Mouse (Mus musculus): Measurements from ENCODE around the gene Vwa3b. TPM values are rescaled to one million over a fixed set of nuclear protein-coding genes. Genes with fewer than 3 reads are reported as not detected.

The Vwa3b gene
- polyA plus RNA-seq, 1 experiment from 2014 or later = not detected

GRCm38 (mm10) chr1:37177874-37178273, 151.5 kb downstream of the Vwa3b start:
- DNase-seq (ENCODE audit: low spot score) = no peak
- no peak overlapping the region for H3K4me3 ChIP-seq (ENCODE audit: low read depth, low read length)
- no peaks in the 10 kb centered on the region for H3K27me3 ChIP-seq (ENCODE audit: control insufficient read depth, insufficient read depth, low read length)
- WGBS = 88% methylated on average over 2 of the region's 2 CpGs
- no peaks in the 10 kb centered on the region for H3K36me3 ChIP-seq (ENCODE audit: control insufficient read depth, insufficient read depth, low read length)
- no peak for ATAC-seq (replicated peaks; ENCODE audit: low FRiP score)
- no peak overlapping the region for H3K9ac ChIP-seq (ENCODE audit: low read length)
- no peak overlapping the region for H3K27ac ChIP-seq (ENCODE audit: low read depth, low read length)
- no peak overlapping the region for H3K4me2 ChIP-seq (ENCODE audit: low read depth, low read length, severe bottlenecking)
- no peaks in the 10 kb centered on the region for H3K4me1 ChIP-seq (replicated peaks; ENCODE audit: control insufficient read depth, insufficient read depth, low read length)
- no peaks in the 10 kb centered on the region for H3K9me3 ChIP-seq (ENCODE audit: control insufficient read depth, low read length)

GRCm38 (mm10) chr1:37179852-37180251, 153.5 kb downstream of the Vwa3b start:
- Histone ChIP-seq H3K36me3 (ENCODE audit: control insufficient read depth, insufficient read depth, low read length) (no peaks in the 10 kb centered on the region), H3K27ac (ENCODE audit: low read depth, low read length) (no peak overlapping the region), H3K4me2 (ENCODE audit: low read depth, low read length, severe bottlenecking) (no peak overlapping the region), H3K9ac (ENCODE audit: low read length) (no peak overlapping the region), H3K27me3 (ENCODE audit: control insufficient read depth, insufficient read depth, low read length) (no peaks in the 10 kb centered on the region), H3K4me3 (ENCODE audit: low read depth, low read length) (no peak overlapping the region), H3K9me3 (ENCODE audit: control insufficient read depth, low read length) (no peaks in the 10 kb centered on the region), H3K4me1 (replicated peaks; ENCODE audit: control insufficient read depth, insufficient read depth, low read length) (no peaks in the 10 kb centered on the region)
- 74% methylated on average over 5 of the region's 5 CpGs for WGBS
- ATAC-seq (replicated peaks; ENCODE audit: low FRiP score) (no peak), DNase-seq (ENCODE audit: low spot score) (no peak)

- no peaks in the 10 kb centered on the region for H3K9me3 ChIP-seq (ENCODE audit: control insufficient read depth, low read length)
- H3K27me3 ChIP-seq (ENCODE audit: control insufficient read depth, insufficient read depth, low read length) = no peaks in the 10 kb centered on the region
- H3K4me2 ChIP-seq (ENCODE audit: low read depth, low read length, severe bottlenecking) = no peak overlapping the region
- H3K4me3 ChIP-seq (ENCODE audit: low read depth, low read length) = no peak overlapping the region
- H3K4me1 ChIP-seq (replicated peaks; ENCODE audit: control insufficient read depth, insufficient read depth, low read length) = no peaks in the 10 kb centered on the region
- H3K27ac ChIP-seq (ENCODE audit: low read depth, low read length) = no peak overlapping the region
- WGBS = 53% methylated on average over 6 of the region's 6 CpGs
- H3K36me3 ChIP-seq (ENCODE audit: control insufficient read depth, insufficient read depth, low read length) = no peaks in the 10 kb centered on the region
- no peak overlapping the region for H3K9ac ChIP-seq (ENCODE audit: low read length)
- DNase-seq (ENCODE audit: low spot score) (peak; percentile 51), ATAC-seq (replicated peaks; ENCODE audit: low FRiP score) (no peak)
These were observed 160.7 kb downstream of the Vwa3b start for GRCm38 (mm10) chr1:37187050-37187449.

- H3K4me1 ChIP-seq (replicated peaks; ENCODE audit: control insufficient read depth, insufficient read depth, low read length) = no peaks in the 10 kb centered on the region
- no peak overlapping the region for H3K27ac ChIP-seq (ENCODE audit: low read depth, low read length)
- ATAC-seq (replicated peaks; ENCODE audit: low FRiP score) (no peak), DNase-seq (ENCODE audit: low spot score) (no peak)
- no peak overlapping the region for H3K9ac ChIP-seq (ENCODE audit: low read length)
- WGBS = 63% methylated on average over 4 of the region's 4 CpGs
- H3K9me3 ChIP-seq (ENCODE audit: control insufficient read depth, low read length) = no peaks in the 10 kb centered on the region
- no peaks in the 10 kb centered on the region for H3K36me3 ChIP-seq (ENCODE audit: control insufficient read depth, insufficient read depth, low read length)
- H3K4me3 ChIP-seq (ENCODE audit: low read depth, low read length) = no peak overlapping the region
- H3K4me2 ChIP-seq (ENCODE audit: low read depth, low read length, severe bottlenecking) = no peak overlapping the region
- H3K27me3 ChIP-seq (ENCODE audit: control insufficient read depth, insufficient read depth, low read length) = no peaks in the 10 kb centered on the region
These were observed 168.2 kb downstream of the Vwa3b start for GRCm38 (mm10) chr1:37194607-37195006.

- no peaks in the 10 kb centered on the region for H3K36me3 ChIP-seq (ENCODE audit: control insufficient read depth, insufficient read depth, low read length)
- ATAC-seq (replicated peaks; ENCODE audit: low FRiP score) = no peak
- no peaks in the 10 kb centered on the region for H3K27me3 ChIP-seq (ENCODE audit: control insufficient read depth, insufficient read depth, low read length)
- H3K27ac ChIP-seq (ENCODE audit: low read depth, low read length) = no peak overlapping the region
- no peak overlapping the region for H3K4me2 ChIP-seq (ENCODE audit: low read depth, low read length, severe bottlenecking)
- H3K9ac ChIP-seq (ENCODE audit: low read length) = no peak overlapping the region
- H3K4me1 ChIP-seq (replicated peaks; ENCODE audit: control insufficient read depth, insufficient read depth, low read length) = no peaks in the 10 kb centered on the region
- 87% methylated on average over 4 of the region's 4 CpGs for WGBS
- no peak for DNase-seq (ENCODE audit: low spot score)
- H3K9me3 ChIP-seq (ENCODE audit: control insufficient read depth, low read length) = no peaks in the 10 kb centered on the region
- H3K4me3 ChIP-seq (ENCODE audit: low read depth, low read length) = no peak overlapping the region
These were observed 175.0 kb downstream of the Vwa3b start for GRCm38 (mm10) chr1:37201406-37201805.

- Histone ChIP-seq H3K4me1 (replicated peaks; ENCODE audit: control insufficient read depth, insufficient read depth, low read length) (no peaks in the 10 kb centered on the region), H3K27me3 (ENCODE audit: control insufficient read depth, insufficient read depth, low read length) (no peaks in the 10 kb centered on the region), H3K9ac (ENCODE audit: low read length) (no peak overlapping the region), H3K9me3 (ENCODE audit: control insufficient read depth, low read length) (no peaks in the 10 kb centered on the region), H3K4me2 (ENCODE audit: low read depth, low read length, severe bottlenecking) (no peak overlapping the region), H3K4me3 (ENCODE audit: low read depth, low read length) (no peak overlapping the region), H3K36me3 (ENCODE audit: control insufficient read depth, insufficient read depth, low read length) (no peaks in the 10 kb centered on the region), H3K27ac (ENCODE audit: low read depth, low read length) (no peak overlapping the region)
- 84% methylated on average over 8 of the region's 8 CpGs for WGBS
- ATAC-seq (replicated peaks; ENCODE audit: low FRiP score) = no peak
- DNase-seq (ENCODE audit: low spot score) = no peak
These were observed 181.3 kb downstream of the Vwa3b start for GRCm38 (mm10) chr1:37207743-37208142.

GRCm38 (mm10) chr1:37212375-37212774, 186.0 kb downstream of the Vwa3b start:
- no peak overlapping the region for H3K4me3 ChIP-seq (ENCODE audit: low read depth, low read length)
- no peaks in the 10 kb centered on the region for H3K27me3 ChIP-seq (ENCODE audit: control insufficient read depth, insufficient read depth, low read length)
- no peaks in the 10 kb centered on the region for H3K4me1 ChIP-seq (replicated peaks; ENCODE audit: control insufficient read depth, insufficient read depth, low read length)
- H3K9ac ChIP-seq (ENCODE audit: low read length) = no peak overlapping the region
- 93% methylated on average over 9 of the region's 9 CpGs for WGBS
- no peak for DNase-seq (ENCODE audit: low spot score)
- H3K4me2 ChIP-seq (ENCODE audit: low read depth, low read length, severe bottlenecking) = no peak overlapping the region
- H3K9me3 ChIP-seq (ENCODE audit: control insufficient read depth, low read length) = no peaks in the 10 kb centered on the region
- H3K36me3 ChIP-seq (ENCODE audit: control insufficient read depth, insufficient read depth, low read length) = no peaks in the 10 kb centered on the region
- ATAC-seq (replicated peaks; ENCODE audit: low FRiP score) = no peak
- H3K27ac ChIP-seq (ENCODE audit: low read depth, low read length) = no peak overlapping the region

GRCm38 (mm10) chr1:37214144-37214543, 187.7 kb downstream of the Vwa3b start, which contains the start of gene Cnga3:
Gene Cnga3, plus strand, starts transcription at chr1:37214434.
- H3K9ac ChIP-seq (ENCODE audit: low read length) = no peak within 1 kb of the TSS
- DNase-seq (ENCODE audit: low spot score) = no peak
- ATAC-seq (replicated peaks; ENCODE audit: low FRiP score) = no peak
- H3K4me3 ChIP-seq (ENCODE audit: low read depth, low read length) = no peak within 1 kb of the TSS
- H3K27ac ChIP-seq (ENCODE audit: low read depth, low read length) = no peak within 1 kb of the TSS
- H3K9me3 ChIP-seq (ENCODE audit: control insufficient read depth, low read length) = no peaks in the 10 kb centered on the region
- H3K4me2 ChIP-seq (ENCODE audit: low read depth, low read length, severe bottlenecking) = no peak within 1 kb of the TSS
- no peaks in the 10 kb centered on the region for H3K27me3 ChIP-seq (ENCODE audit: control insufficient read depth, insufficient read depth, low read length)
- H3K4me1 ChIP-seq (replicated peaks; ENCODE audit: control insufficient read depth, insufficient read depth, low read length) = no peaks in the 10 kb centered on the region
- no peaks in the 10 kb centered on the region for H3K36me3 ChIP-seq (ENCODE audit: control insufficient read depth, insufficient read depth, low read length)
- 60% methylated on average over 1 of the region's 1 CpGs for WGBS

- H3K4me3 ChIP-seq (ENCODE audit: low read depth, low read length) = no peak overlapping the region
- ATAC-seq (replicated peaks; ENCODE audit: low FRiP score) (no peak), DNase-seq (ENCODE audit: low spot score) (peak; percentile 82)
- WGBS = 5% methylated on average over 14 of the region's 14 CpGs
- H3K27ac ChIP-seq (ENCODE audit: low read depth, low read length) = no peak overlapping the region
- H3K4me2 ChIP-seq (ENCODE audit: low read depth, low read length, severe bottlenecking) = no peak overlapping the region
- H3K36me3 ChIP-seq (ENCODE audit: control insufficient read depth, insufficient read depth, low read length) = no peaks in the 10 kb centered on the region
- no peaks in the 10 kb centered on the region for H3K9me3 ChIP-seq (ENCODE audit: control insufficient read depth, low read length)
- no peak overlapping the region for H3K9ac ChIP-seq (ENCODE audit: low read length)
- H3K27me3 ChIP-seq (ENCODE audit: control insufficient read depth, insufficient read depth, low read length) = no peaks in the 10 kb centered on the region
- H3K4me1 ChIP-seq (replicated peaks; ENCODE audit: control insufficient read depth, insufficient read depth, low read length) = peaks cover 6% of the 10 kb centered on the region; the same call in 1 of the 2 replicates
These were observed 192.0 kb downstream of the Vwa3b start for GRCm38 (mm10) chr1:37218386-37218785.

Measured in forebrain, embryonic 11.5 days (tissue).